Mouse (Mus musculus) common myeloid progenitor, adult 5-6 weeks (primary cell): Measurements from ENCODE around the gene Maneal. TPM values are rescaled to one million over a fixed set of nuclear protein-coding genes. Genes with fewer than 3 reads are reported as not detected.

Experiments
- ATAC-seq: replicated peaks from 2 replicates; pipeline ENCODE4 v1.8.0; 2016; ENCODE audit warnings: low read depth, mild to moderate bottlenecking, moderate TSS enrichment, inconsistent platforms; ENCODE audit not compliant: poor library complexity, severe bottlenecking
- total RNA-seq: library from RNA; stranded (forward); fragments of 200-1000, 187-1606 nt; gene quantifications from 2 replicates; pipeline ENCODE4 v1.2.3, GENCODE M21; 2017

The Maneal gene
- total RNA-seq = 0.55 TPM in 1 of 2 replicates, not detected in the other

GRCm38 (mm10) chr4:124861283-124862188, at the start of gene Maneal:
TSS of gene Maneal (minus strand) at chr4:124862171.
- peak; percentile 23 for ATAC-seq

GRCm38 (mm10) chr4:124905971-124906822, 44.2 kb upstream of the Maneal start:
- ATAC-seq = 0 out of 2 replicates have a peak, but pooled peaks have one; percentile 15

- ATAC-seq = no peak
These were observed 43.4 kb upstream of the Maneal start for GRCm38 (mm10) chr4:124905417-124905816.

GRCm38 (mm10) chr4:124899906-124900305, 37.9 kb upstream of the Maneal start:
- ATAC-seq = no peak

- ATAC-seq = no peak
These were observed 36.5 kb upstream of the Maneal start for GRCm38 (mm10) chr4:124898428-124898827.

GRCm38 (mm10) chr4:124894508-124895428, 32.8 kb upstream of the Maneal start:
- no peak; the same call in 1 of the 2 replicates for ATAC-seq

GRCm38 (mm10) chr4:124893769-124894168, 31.8 kb upstream of the Maneal start:
- ATAC-seq = no peak

GRCm38 (mm10) chr4:124890831-124891230, 28.9 kb upstream of the Maneal start:
- ATAC-seq = no peak

- ATAC-seq = no peak
These were observed 28.0 kb upstream of the Maneal start for GRCm38 (mm10) chr4:124889935-124890334.

GRCm38 (mm10) chr4:124888702-124889101, 26.7 kb upstream of the Maneal start:
- ATAC-seq = no peak

GRCm38 (mm10) chr4:124882151-124882729, 20.3 kb upstream of the Maneal start:
- peak; percentile 62; the same call in 1 of the 2 replicates for ATAC-seq

- 0 out of 2 replicates have a peak, but pooled peaks have one; percentile 26 for ATAC-seq
These were observed 19.5 kb upstream of the Maneal start for GRCm38 (mm10) chr4:124881341-124881908.

- ATAC-seq = no peak
These were observed 18.6 kb upstream of the Maneal start, which contains the start of gene Epha10 for GRCm38 (mm10) chr4:124880599-124880998. TSS of gene Epha10 (plus strand) at chr4:124880899.

- ATAC-seq = no peak
These were observed 10.7 kb upstream of the Maneal start for GRCm38 (mm10) chr4:124872719-124873118.

GRCm38 (mm10) chr4:124860446-124860845, 1.5 kb downstream of the Maneal start:
- peak; percentile 76 for ATAC-seq

- no peak for ATAC-seq
These were observed 3.6 kb downstream of the Maneal start for GRCm38 (mm10) chr4:124858370-124858769.

- ATAC-seq = no peak
These were observed 5.7 kb downstream of the Maneal start for GRCm38 (mm10) chr4:124856294-124856693.

GRCm38 (mm10) chr4:124850933-124851658, 10.9 kb downstream of the Maneal start, which contains the start of gene 1110065P20Rik:
TSS of gene 1110065P20Rik (minus strand) at chr4:124851196.
- peak; percentile 58 for ATAC-seq
